Mouse (Mus musculus): ENCODE measurements around the gene Nav2.

Nav2 gene

GRCm38 (mm10) chr7:49270855-49271254 lies 362.3 kb downstream of the Nav2 start:
- in situ Hi-C loops (cut with MboI; ENCODE audit: low pct_unique_long_range_greater_than_20kb in 1 of 2, low sequenced_read_pairs in 2 of 2, unreplicated experiment in 1 of 2): loop anchor here in 1 of 2 experiments (5.0 kb wide), 1 partner anchor 144 kb away; no protein-coding TSS in a partner anchor

DNA sequence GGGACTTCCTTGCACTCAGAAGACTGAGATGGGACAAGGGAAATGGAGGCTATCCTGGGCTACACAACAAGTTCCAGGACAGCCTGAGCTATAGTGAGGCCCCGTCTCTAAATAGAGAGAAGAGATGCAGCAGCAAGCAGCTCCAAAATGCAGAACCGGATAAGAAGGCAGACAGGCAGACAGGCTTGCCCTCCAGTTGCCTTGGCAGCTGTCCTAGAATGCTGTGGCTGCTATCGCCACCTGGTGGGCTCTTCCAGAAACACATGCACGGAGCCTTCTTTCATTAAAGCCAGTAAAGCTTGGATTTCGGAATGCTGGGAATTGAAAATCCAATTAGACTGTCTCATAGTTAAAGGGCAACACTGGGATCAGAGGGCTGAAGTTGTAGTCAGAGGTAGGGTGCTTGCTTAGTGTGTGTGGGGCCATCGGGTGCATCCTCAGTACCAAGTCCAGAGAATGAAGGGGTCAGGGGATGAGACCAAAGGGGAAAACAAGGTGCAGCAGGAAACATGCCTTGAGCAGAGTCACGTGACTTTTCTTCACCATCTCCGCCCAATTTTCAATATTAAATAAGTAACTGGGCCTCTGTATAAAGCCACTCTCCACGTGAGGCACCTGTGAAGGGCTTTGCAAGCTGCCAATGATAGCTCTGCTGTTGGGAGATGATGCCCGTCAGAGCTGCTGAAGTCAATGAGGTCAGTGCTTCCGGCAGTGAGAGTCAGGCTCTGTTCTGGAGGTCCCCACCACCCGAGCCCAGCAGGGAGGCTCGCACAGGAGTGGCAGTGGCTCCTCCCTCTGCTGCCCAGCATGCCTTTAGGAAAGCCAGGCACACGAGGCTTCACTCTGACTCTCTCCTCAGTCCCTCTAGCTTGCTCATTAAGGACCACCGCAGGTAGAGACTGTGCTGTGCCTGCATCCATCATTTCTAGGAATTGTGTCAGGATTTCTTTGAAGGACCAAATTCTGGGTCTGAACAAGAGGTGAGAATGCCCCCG lies 364.2 kb downstream of the Nav2 start:
- in situ Hi-C loops (cut with MboI; ENCODE audit: low pct_unique_long_range_greater_than_20kb in 1 of 2, low sequenced_read_pairs in 2 of 2, unreplicated experiment in 1 of 2): loop anchor here in 1 of 2 experiments (5.0 kb wide), 1 partner anchor 145 kb away; no protein-coding TSS in a partner anchor

GRCm38 (mm10) chr7:49273907-49274656 lies 365.6 kb downstream of the Nav2 start:
- in situ Hi-C loops (cut with MboI; ENCODE audit: low pct_unique_long_range_greater_than_20kb in 1 of 2, low sequenced_read_pairs in 2 of 2, unreplicated experiment in 1 of 2): loop anchor here in 1 of 2 experiments (5.0 kb wide), 1 partner anchor 147 kb away; no protein-coding TSS in a partner anchor

DNA sequence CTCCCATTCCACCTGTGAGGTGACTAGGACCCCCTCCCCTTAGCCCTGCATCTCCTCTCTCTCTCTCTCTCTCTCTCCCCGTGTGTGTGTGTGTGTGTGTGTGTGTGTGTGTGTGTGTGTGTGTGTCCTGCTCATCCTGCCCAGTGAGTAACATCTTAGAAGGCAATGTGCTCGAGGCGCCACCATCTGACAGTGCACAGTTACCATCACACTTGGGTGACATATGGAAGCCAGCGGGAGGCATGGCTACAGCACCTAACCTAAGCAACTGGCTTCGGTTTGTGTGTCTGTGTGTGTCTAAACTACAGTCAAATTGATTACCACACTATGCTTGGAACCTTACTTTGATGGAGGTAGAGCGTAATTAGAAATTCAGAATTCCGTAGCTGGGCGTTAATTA lies 366.2 kb downstream of the Nav2 start:
- in situ Hi-C loops (cut with MboI; ENCODE audit: low pct_unique_long_range_greater_than_20kb in 1 of 2, low sequenced_read_pairs in 2 of 2, unreplicated experiment in 1 of 2): loop anchor here in 1 of 2 experiments (5.0 kb wide), 1 partner anchor 147 kb away; no protein-coding TSS in a partner anchor

DNA sequence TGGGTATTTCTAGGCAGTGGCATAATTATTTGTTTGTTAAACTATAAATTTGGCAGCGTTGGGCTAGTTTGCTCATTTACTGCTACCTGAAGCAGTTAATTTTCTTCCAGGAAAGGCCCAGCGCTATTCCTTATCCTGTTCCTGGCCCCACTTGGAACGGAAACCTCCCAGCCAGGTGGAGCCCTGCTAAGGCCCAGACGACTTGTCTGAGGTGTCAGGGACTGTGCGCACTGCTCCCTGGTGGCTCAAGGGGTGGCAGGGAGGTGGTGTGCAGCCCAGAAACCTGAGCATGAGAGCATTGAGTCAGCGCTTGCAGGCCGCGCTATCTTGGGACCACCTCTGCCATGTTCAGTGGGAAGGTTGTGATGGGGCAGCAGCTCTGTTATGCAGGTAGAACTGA lies 367.6 kb downstream of the Nav2 start:
- in situ Hi-C loops (cut with MboI; ENCODE audit: low pct_unique_long_range_greater_than_20kb in 1 of 2, low sequenced_read_pairs in 2 of 2, unreplicated experiment in 1 of 2): no loop called here

GRCm38 (mm10) chr7:49277685-49278084 lies 369.2 kb downstream of the Nav2 start:
- in situ Hi-C loops (cut with MboI; ENCODE audit: low pct_unique_long_range_greater_than_20kb in 1 of 2, low sequenced_read_pairs in 2 of 2, unreplicated experiment in 1 of 2): no loop called here

- in situ Hi-C loops (cut with MboI; ENCODE audit: low pct_unique_long_range_greater_than_20kb in 1 of 2, low sequenced_read_pairs in 2 of 2, unreplicated experiment in 1 of 2): no loop called here
Observed at GRCm38 (mm10) chr7:49278531-49278930, 370.0 kb downstream of the Nav2 start.

DNA sequence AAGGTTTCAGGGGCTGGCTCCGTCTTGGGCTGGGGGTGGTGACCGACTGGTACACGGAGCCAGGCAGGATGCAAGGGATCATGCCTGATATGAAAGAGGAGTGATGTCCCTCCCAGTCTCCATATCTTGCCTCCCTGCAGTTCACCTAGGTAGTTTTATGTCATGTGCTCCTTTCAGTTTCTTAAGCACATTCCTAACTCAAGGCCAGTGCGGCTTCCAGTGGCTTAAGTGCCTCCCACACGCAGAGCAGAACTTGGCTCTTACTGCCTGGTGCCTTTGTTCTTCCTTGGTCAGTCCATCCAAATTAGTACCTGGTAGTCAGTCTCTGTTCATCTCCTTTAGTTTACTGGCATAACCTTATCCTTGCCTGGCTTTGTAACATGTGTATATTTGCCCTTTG lies 371.9 kb downstream of the Nav2 start:
- in situ Hi-C loops (cut with MboI; ENCODE audit: low pct_unique_long_range_greater_than_20kb in 1 of 2, low sequenced_read_pairs in 2 of 2, unreplicated experiment in 1 of 2): no loop called here

GRCm38 (mm10) chr7:49282446-49282845 lies 373.9 kb downstream of the Nav2 start:
- in situ Hi-C loops (cut with MboI; ENCODE audit: low pct_unique_long_range_greater_than_20kb in 1 of 2, low sequenced_read_pairs in 2 of 2, unreplicated experiment in 1 of 2): no loop called here

DNA sequence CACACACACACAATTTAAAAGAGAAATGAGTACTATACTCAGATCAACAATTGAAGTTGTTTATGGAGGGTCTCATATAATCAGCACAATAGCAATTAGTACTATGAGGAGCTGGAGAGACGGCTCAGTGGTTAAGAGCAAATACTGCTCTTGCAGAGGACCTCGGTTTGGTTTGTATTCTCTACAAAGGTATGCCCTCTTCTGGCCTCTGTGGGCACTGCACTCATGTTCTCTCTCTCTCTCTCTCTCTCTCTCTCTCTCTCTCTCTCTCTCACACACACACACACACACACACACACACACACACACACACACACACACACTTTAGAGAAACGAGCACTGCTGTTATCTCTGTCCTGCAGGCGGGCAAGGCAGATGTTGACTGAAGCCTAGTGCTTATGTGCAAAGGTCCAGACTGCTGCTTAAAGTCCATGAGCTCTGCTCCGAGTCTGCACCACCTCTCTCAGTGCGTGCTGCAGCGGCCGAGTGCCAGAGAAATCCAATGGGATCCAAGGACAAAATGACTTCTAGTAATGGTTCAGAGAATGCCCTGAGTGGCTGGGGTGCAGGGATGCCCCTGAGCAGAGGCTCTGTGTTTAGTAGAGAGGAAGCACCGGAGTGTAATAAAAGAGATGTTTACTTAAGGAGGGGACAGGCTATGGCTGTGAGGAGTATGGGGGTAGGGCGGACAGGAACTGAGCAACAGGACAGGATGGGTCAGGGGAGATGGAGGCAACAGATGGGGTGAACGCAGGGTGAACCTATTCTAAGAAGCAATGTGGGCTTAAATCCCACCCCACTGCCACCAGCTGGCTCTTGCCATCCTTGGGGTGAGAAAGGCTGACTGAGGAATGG lies 375.2 kb downstream of the Nav2 start:
- in situ Hi-C loops (cut with MboI; ENCODE audit: low pct_unique_long_range_greater_than_20kb in 1 of 2, low sequenced_read_pairs in 2 of 2, unreplicated experiment in 1 of 2): no loop called here

GRCm38 (mm10) chr7:49288186-49288585 lies 379.7 kb downstream of the Nav2 start:
- in situ Hi-C loops (cut with MboI; ENCODE audit: low pct_unique_long_range_greater_than_20kb in 1 of 2, low sequenced_read_pairs in 2 of 2, unreplicated experiment in 1 of 2): no loop called here

DNA sequence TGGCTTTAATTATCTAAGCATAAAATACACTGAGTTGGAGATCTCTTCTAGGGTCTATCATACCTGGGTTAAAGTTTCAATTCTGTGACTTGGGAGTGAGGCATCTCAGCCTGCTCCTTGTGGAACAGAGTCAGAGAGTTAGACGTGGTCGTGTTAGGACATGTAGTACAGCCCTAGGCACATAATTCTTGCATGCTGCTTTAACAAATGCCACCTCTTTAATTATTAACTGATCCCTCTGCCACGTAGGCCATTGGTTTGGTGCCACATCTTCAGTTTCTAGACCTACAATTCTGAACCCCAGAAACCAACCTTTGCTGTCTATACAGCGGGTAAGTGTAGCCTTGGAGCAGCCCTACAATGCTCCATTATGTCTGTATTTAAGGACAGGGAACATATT lies 381.8 kb downstream of the Nav2 start:
- in situ Hi-C loops (cut with MboI; ENCODE audit: low pct_unique_long_range_greater_than_20kb in 1 of 2, low sequenced_read_pairs in 2 of 2, unreplicated experiment in 1 of 2): no loop called here

DNA sequence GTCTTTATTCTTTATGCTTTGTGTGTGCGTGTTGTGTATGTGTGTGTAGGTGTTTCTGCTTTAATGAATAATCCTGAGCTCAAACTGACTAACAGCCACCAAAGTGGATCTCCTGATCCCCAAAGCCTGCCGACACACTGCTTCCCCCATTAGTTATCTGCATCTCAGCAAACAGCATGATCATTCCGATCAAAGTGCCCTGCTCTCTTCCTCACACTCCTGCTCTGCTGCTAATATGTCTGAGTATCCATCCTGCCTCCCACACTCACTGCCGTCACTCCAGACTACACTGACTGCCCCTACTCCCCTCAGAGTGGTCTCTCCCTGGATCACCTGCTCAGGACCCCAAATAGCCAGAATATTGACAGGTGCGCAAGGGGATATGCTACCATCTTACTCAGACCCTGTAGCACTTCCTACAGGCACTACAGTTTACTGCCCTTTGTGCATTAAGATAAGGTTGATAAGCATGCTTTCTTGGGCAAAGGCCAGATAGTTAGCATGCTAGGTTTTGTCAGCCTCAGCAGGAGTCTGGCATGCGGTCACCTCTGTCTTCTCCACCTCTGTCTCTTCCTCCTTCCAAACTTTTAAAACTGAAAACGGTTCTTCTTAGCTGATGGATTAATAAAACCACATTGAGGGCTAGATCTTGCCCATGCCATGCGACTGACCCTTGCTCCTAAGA lies 382.8 kb downstream of the Nav2 start:
- in situ Hi-C loops (cut with MboI; ENCODE audit: low pct_unique_long_range_greater_than_20kb in 1 of 2, low sequenced_read_pairs in 2 of 2, unreplicated experiment in 1 of 2): no loop called here

- in situ Hi-C loops (cut with MboI; ENCODE audit: low pct_unique_long_range_greater_than_20kb in 1 of 2, low sequenced_read_pairs in 2 of 2, unreplicated experiment in 1 of 2): no loop called here
Observed at GRCm38 (mm10) chr7:49297148-49297547, 388.6 kb downstream of the Nav2 start.

DNA sequence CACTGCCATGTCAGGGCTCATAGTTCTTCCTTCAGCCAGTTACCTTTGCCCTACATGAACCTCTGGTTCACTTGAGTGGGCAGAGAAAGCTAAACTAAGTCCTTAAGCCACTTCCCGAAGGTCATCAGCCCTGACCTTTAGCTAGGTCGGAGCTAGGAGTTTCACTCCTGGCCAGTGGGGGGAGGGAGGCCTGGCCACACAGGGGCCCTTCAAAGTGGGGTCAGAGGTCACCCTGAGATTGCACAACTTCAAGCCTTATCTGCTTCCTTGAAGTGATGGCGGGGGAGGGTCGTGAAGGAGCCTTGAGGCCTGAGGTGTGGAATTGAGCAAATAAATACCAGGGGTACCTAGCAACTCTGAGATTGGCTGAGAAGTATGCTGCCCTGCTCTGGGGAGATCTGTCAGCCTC lies 389.9 kb downstream of the Nav2 start:
- in situ Hi-C loops (cut with MboI; ENCODE audit: low pct_unique_long_range_greater_than_20kb in 1 of 2, low sequenced_read_pairs in 2 of 2, unreplicated experiment in 1 of 2): no loop called here

GRCm38 (mm10) chr7:49301487-49301886 lies 393.0 kb downstream of the Nav2 start:
- in situ Hi-C loops (cut with MboI; ENCODE audit: low pct_unique_long_range_greater_than_20kb in 1 of 2, low sequenced_read_pairs in 2 of 2, unreplicated experiment in 1 of 2): no loop called here

GRCm38 (mm10) chr7:49303600-49304411 lies 395.3 kb downstream of the Nav2 start:
- in situ Hi-C loops (cut with MboI; ENCODE audit: low pct_unique_long_range_greater_than_20kb in 1 of 2, low sequenced_read_pairs in 2 of 2, unreplicated experiment in 1 of 2): no loop called here

Measured in mouse embryonic stem cell (cell line).